In the genomic region with DNA sequence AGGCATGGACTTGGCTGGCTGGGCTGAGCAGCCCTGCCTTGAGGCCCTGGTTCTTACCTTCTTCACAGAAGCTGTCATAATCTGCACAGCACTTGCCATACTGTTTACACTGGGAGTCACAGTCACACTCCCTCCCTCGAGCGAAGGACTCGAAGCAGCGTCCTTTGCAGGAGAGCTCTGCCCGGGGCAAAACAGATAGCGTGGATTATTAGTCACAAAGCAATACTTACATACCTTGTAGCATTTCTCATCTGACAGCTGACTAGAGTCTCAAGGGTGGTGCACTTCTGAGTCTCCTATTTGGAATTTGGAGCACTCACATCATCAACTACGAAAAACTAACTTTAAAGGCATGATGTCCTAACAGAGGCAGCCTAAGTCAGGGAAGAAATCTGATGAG, we compare ENCODE assay signal across 15 mouse cellular contexts. TPM values are rescaled to one million over a fixed set of nuclear protein-coding genes. Genes with fewer than 3 reads are reported as not detected.
"Had no signal": no experiment of that assay in that cellular context is flagged by ENCODE, and none has a peak within 500 bp of the region (broad histone marks: within the 10 kb centered on the region; RNA-seq: fewer than 3 reads in every experiment).

No protein-coding gene starts in this region.

- H3K4me3 ChIP-seq: kidney, embryonic 15.5 days; limb, embryonic 12.5 days; liver, embryonic 13.5 days; lung, embryonic 15.5 days; midbrain, embryonic 13.5 days; neural tube, embryonic 15.5 days had no signal

- H3K27me3 ChIP-seq: kidney, embryonic 15.5 days; limb, embryonic 12.5 days; liver, embryonic 13.5 days; lung, embryonic 15.5 days; midbrain, embryonic 13.5 days; neural tube, embryonic 15.5 days had no signal

- ATAC-seq: liver, postnatal 0 days; midbrain, embryonic 13.5 days had no signal

- H3K4me2 ChIP-seq: kidney, embryonic 15.5 days; limb, embryonic 12.5 days; liver, embryonic 13.5 days; lung, embryonic 15.5 days; midbrain, embryonic 13.5 days; neural tube, embryonic 15.5 days had no signal

- H3K36me3 ChIP-seq: kidney, embryonic 15.5 days; limb, embryonic 12.5 days; liver, embryonic 13.5 days; lung, embryonic 15.5 days; midbrain, embryonic 13.5 days; neural tube, embryonic 15.5 days had no signal

- H3K4me1 ChIP-seq: kidney, embryonic 15.5 days; limb, embryonic 12.5 days; lung, embryonic 15.5 days; midbrain, embryonic 13.5 days; neural tube, embryonic 15.5 days had no signal

- H3K9me3 ChIP-seq: kidney, embryonic 15.5 days; limb, embryonic 12.5 days; liver, embryonic 13.5 days; lung, embryonic 15.5 days; midbrain, embryonic 13.5 days; neural tube, embryonic 15.5 days had no signal

- H3K27ac ChIP-seq: kidney, embryonic 15.5 days; limb, embryonic 12.5 days; liver, embryonic 13.5 days; lung, embryonic 15.5 days; midbrain, embryonic 13.5 days; neural tube, embryonic 15.5 days had no signal

- DNase-seq: kidney, adult 2 months; kidney, postnatal 14 days; liver; liver, embryonic 13.5 days; liver, postnatal 0 days; lung, postnatal 36 days; right cerebral cortex, postnatal 4 days; spleen, adult 18-20 months; thymus, postnatal 36 days had no signal

- H3K9ac ChIP-seq: kidney, embryonic 15.5 days; limb, embryonic 12.5 days; liver, embryonic 13.5 days; liver, postnatal 0 days; lung, embryonic 15.5 days; midbrain, embryonic 13.5 days; neural tube, embryonic 15.5 days had no signal

RNA-seq across cellular contexts. Expression of gene Prg4, which starts 5.4 kb away (rescaled TPM):
- total RNA-seq: megakaryocyte progenitor cell, adult 5-6 weeks had no signal
